Mouse (Mus musculus) natural killer cell, adult 2 months (primary cell): ENCODE results near the gene Olfr1436.
"Not testable (repeated sequence)": the region's sequence is repeated elsewhere in the genome, so short reads cannot be mapped to it uniquely, and the experiment has no call there.

Experiments used
- DNase-seq, 2 experiments: peaks; one replicate each; pipeline ENCODE4 v3.0.0; 2022; ENCODE audit warnings: low spot score in 2 of 2

Olfr1436 gene

GRCm38 (mm10) chr19:12299030-12299429, at the start of gene Olfr1436:
TSS of gene Olfr1436 (minus strand) at chr19:12299130.
- not testable (repeated sequence) for DNase-seq

- no peak for DNase-seq
Observed at GRCm38 (mm10) chr19:12335810-12336209, 36.9 kb upstream of the Olfr1436 start, which contains the start of gene Olfr1438-ps1. TSS of gene Olfr1438-ps1 (minus strand) at chr19:12335910.

- DNase-seq: no peak
Observed at GRCm38 (mm10) chr19:12325001-12325400, 26.1 kb upstream of the Olfr1436 start, which contains the start of gene Olfr1437. TSS of gene Olfr1437 (minus strand) at chr19:12325101.

- no peak for DNase-seq
Observed at GRCm38 (mm10) chr19:12292979-12293378, 6.0 kb downstream of the Olfr1436 start.

GRCm38 (mm10) chr19:12279554-12279953, 19.4 kb downstream of the Olfr1436 start, which contains the start of gene Olfr1434:
TSS of gene Olfr1434 (plus strand) at chr19:12279854.
- no peak for DNase-seq

- no peak for DNase-seq
Observed at GRCm38 (mm10) chr19:12260732-12261131, 38.2 kb downstream of the Olfr1436 start, which contains the start of gene Olfr235. TSS of gene Olfr235 (plus strand) at chr19:12261032.
